Comparison of ENCODE assay signal across 8 mouse cellular contexts in genomic region chr15:86203292-86203793, GRCm38 (mm10). TPM values are rescaled to one million over a fixed set of nuclear protein-coding genes. Genes with fewer than 3 reads are reported as not detected.
DNase-seq lines count a peak whose midpoint lies in the region; ATAC-seq and TF ChIP-seq lines count a peak whose summit lies in the region.

No protein-coding gene starts in this region.

- H3K27me3 ChIP-seq in heart, embryonic 10.5 days (ENCODE audit: insufficient read depth, poor library complexity, severe bottlenecking), result peaks cover 28% of the 10 kb centered on the region
- H3K27me3 ChIP-seq in lung, embryonic 14.5 days (ENCODE audit: insufficient read depth, low read length), result no peaks in the 10 kb centered on the region

- 0 out of 2 replicates have a peak overlapping the region, but pooled peaks have one; percentile 65 for H3K27ac ChIP-seq in heart, embryonic 10.5 days
- H3K27ac ChIP-seq in lung, embryonic 14.5 days (ENCODE audit: low read depth), result peak overlapping the region; percentile 47
- H3K27ac ChIP-seq in bone marrow macrophage, adult 2 months (ENCODE audit: insufficient read depth, low read depth, low read length), result peak overlapping the region; percentile 97
- peak overlapping the region; percentile 99 for H3K27ac ChIP-seq in macrophage

- H3K4me2 ChIP-seq in lung, embryonic 14.5 days, result no peak overlapping the region

- H3K4me3 ChIP-seq in heart, embryonic 10.5 days, result no peak overlapping the region
- no peak overlapping the region for H3K4me3 ChIP-seq in lung, embryonic 14.5 days (ENCODE audit: low read depth, low read length)
- H3K4me3 ChIP-seq in lung, adult 2 months (replicated peaks; ENCODE audit: extremely low read depth, low read depth, low read length), result no peak overlapping the region
- H3K4me3 ChIP-seq in bone marrow macrophage, adult 2 months (ENCODE audit: insufficient read depth, low read length), result no peak overlapping the region
- H3K4me3 ChIP-seq in macrophage (ENCODE audit: inconsistent target), result no peak overlapping the region

- peaks cover under 1% of the 10 kb centered on the region; the same call in 1 of the 2 replicates for H3K79me2 ChIP-seq in macrophage (ENCODE audit: inconsistent target)

- DNase-seq in heart, embryonic 10.5 days (ENCODE audit: low spot score), result no peak
- no peak for DNase-seq in heart, postnatal 10 days
- no peak for DNase-seq in lung, embryonic 14.5 days
- DNase-seq in lung, adult 2 months, result no peak
- DNase-seq in right cerebral cortex, postnatal 4 days, result no peak

- peaks cover 23% of the 10 kb centered on the region for H3K4me1 ChIP-seq in heart, embryonic 10.5 days
- peaks cover 3% of the 10 kb centered on the region; the same call in 1 of the 2 replicates for H3K4me1 ChIP-seq in lung, embryonic 14.5 days (ENCODE audit: insufficient read depth)
- H3K4me1 ChIP-seq in lung, adult 2 months (ENCODE audit: control insufficient read depth, insufficient read depth, low read length), result peaks cover 32% of the 10 kb centered on the region
- H3K4me1 ChIP-seq in bone marrow macrophage, adult 2 months (ENCODE audit: control insufficient read depth, insufficient read depth, low read length), result peaks cover 77% of the 10 kb centered on the region

- WGBS in heart, embryonic 10.5 days, result 81% methylated on average over 7 of the region's 7 CpGs
- WGBS in lung, embryonic 14.5 days, result 75% methylated on average over 7 of the region's 7 CpGs
- 73% methylated on average over 7 of the region's 7 CpGs for WGBS in lung, adult 2 months
- 45% methylated on average over 7 of the region's 7 CpGs for WGBS in macrophage (ENCODE audit: missing documents)

- TF ChIP-seq POLR2A in lung, adult 2 months (IDR thresholded peaks at IDR 0.05; ENCODE audit: borderline replicate concordance, extremely low read depth, low read depth, low read length), result no peak
- no peak for TF ChIP-seq POLR2A in bone marrow macrophage, adult 2 months (IDR thresholded peaks at IDR 0.05; ENCODE audit: borderline replicate concordance, low read depth, low read length)

- intact Hi-C loops in heart, postnatal 10 days (cut with DNase I), result no loop called here

- no peak for ATAC-seq in lung, embryonic 14.5 days (ENCODE audit: insufficient read depth)
- no peak for ATAC-seq in monocyte, adult 5-6 weeks (replicated peaks; ENCODE audit: insufficient number of reproducible peaks, low FRiP score, low TSS enrichment, poor library complexity, severe bottlenecking)

- no peaks in the 10 kb centered on the region for H3K9me3 ChIP-seq in heart, embryonic 10.5 days
- no peaks in the 10 kb centered on the region for H3K9me3 ChIP-seq in lung, embryonic 14.5 days (ENCODE audit: low read depth, low read length)

- no peak overlapping the region for H3K9ac ChIP-seq in lung, embryonic 14.5 days

- no peaks in the 10 kb centered on the region for H3K36me3 ChIP-seq in heart, embryonic 10.5 days
- H3K36me3 ChIP-seq in lung, embryonic 14.5 days (ENCODE audit: insufficient read depth), result no peaks in the 10 kb centered on the region
- no peaks in the 10 kb centered on the region for H3K36me3 ChIP-seq in macrophage (ENCODE audit: inconsistent target)

- TF ChIP-seq CTCF in lung, embryonic 14.5 days (IDR thresholded peaks at IDR 0.05; ENCODE audit: low read depth), result no peak
- TF ChIP-seq CTCF in lung, adult 2 months (IDR thresholded peaks at IDR 0.05; ENCODE audit: insufficient read depth, low read length), result no peak
- no peak for TF ChIP-seq CTCF in bone marrow macrophage, adult 2 months (IDR thresholded peaks at IDR 0.05; ENCODE audit: low read depth, low read length)

RNA-seq across cellular contexts. Expression of gene Tbc1d22a, which starts 10.9 kb away (rescaled TPM):
- 9.5 and 11.6 TPM in 2 replicates for polyA plus RNA-seq in heart, embryonic 10.5 days (2016; fragmentation: Nextera tagmentation; extraction: Ambion mirVana)
- total RNA-seq in heart, postnatal 10 days (2021), result 10 to 100 TPM; 19.0 to 23.1 TPM
- polyA plus RNA-seq in lung, embryonic 14.5 days (2014; fragmentation: Nextera tagmentation; extraction: Ambion mirVana), result 8.4 and 10.6 TPM in 2 replicates
- polyA plus RNA-seq in lung, adult 2 months (2012; rRNA removed), result 31.9 and 34.7 TPM in 2 replicates
- polyA plus RNA-seq in bone marrow macrophage, adult 2 months (2012; ENCODE audit: insufficient read depth, insufficient read length, missing spikeins), result 37.2 and 39.8 TPM in 2 replicates
- 100 to 1,000 TPM in 22 of 26 experiments, 10 to 100 TPM in 4; 49.2 to 243 (median 149) TPM for total RNA-seq in macrophage (2018; cell fraction: chromatin; rRNA removed)
- total RNA-seq in macrophage (2018; cell fraction: cytosol; rRNA removed), result 10 to 100 TPM; 47.8 to 85.0 (median 62.8) TPM
- 100 to 1,000 TPM in 11 of 26 experiments, 10 to 100 TPM in 15; 41.2 to 234 (median 79.2) TPM for total RNA-seq in macrophage (2018; cell fraction: nucleus; rRNA removed)
- polyA plus RNA-seq in macrophage (2018), result 49.5 to 60.9 TPM (median 57.9 TPM) in 3 replicates
- 24.4 to 47.7 TPM (median 28.3 TPM) in 3 replicates for total RNA-seq in monocyte, adult 5-6 weeks (2017)

RNA-seq across cellular contexts. Expression of gene Cerk, which starts 17.4 kb away (rescaled TPM):
- polyA plus RNA-seq in heart, embryonic 10.5 days (2016; fragmentation: Nextera tagmentation; extraction: Ambion mirVana), result 8.3 and 10.3 TPM in 2 replicates
- 10 to 100 TPM; 40.4 to 45.9 TPM for total RNA-seq in heart, postnatal 10 days (2021)
- 33.8 and 34.2 TPM in 2 replicates for polyA plus RNA-seq in lung, embryonic 14.5 days (2014; fragmentation: Nextera tagmentation; extraction: Ambion mirVana)
- polyA plus RNA-seq in lung, adult 2 months (2012; rRNA removed), result 38.2 and 40.8 TPM in 2 replicates
- 103 and 111 TPM in 2 replicates for polyA plus RNA-seq in bone marrow macrophage, adult 2 months (2012; ENCODE audit: insufficient read depth, insufficient read length, missing spikeins)
- 100 to 1,000 TPM in 22 of 26 experiments, 10 to 100 TPM in 4; 29.9 to 512 (median 265) TPM for total RNA-seq in macrophage (2018; cell fraction: chromatin; rRNA removed)
- total RNA-seq in macrophage (2018; cell fraction: cytosol; rRNA removed), result 100 to 1,000 TPM in 23 of 26 experiments, 10 to 100 TPM in 3; 62.0 to 216 (median 136) TPM
- total RNA-seq in macrophage (2018; cell fraction: nucleus; rRNA removed), result 100 to 1,000 TPM in 22 of 26 experiments, 10 to 100 TPM in 4; 50.0 to 412 (median 210) TPM
- 118 to 148 TPM (median 141 TPM) in 3 replicates for polyA plus RNA-seq in macrophage (2018)
- total RNA-seq in monocyte, adult 5-6 weeks (2017), result 37.3 to 42.5 TPM (median 38.1 TPM) in 3 replicates

Comparison
In these comparisons a context has a peak if more than half of its experiments do, and no peak if none do; other contexts are left out.
1. H3K27ac ChIP-seq: peak in every context shown above with its lines; median percentile 99 in macrophage; 97 in bone marrow macrophage, adult 2 months; 65 in heart, embryonic 10.5 days; 47 in lung, embryonic 14.5 days.